Mouse (Mus musculus): ENCODE data around the gene Galr3.
"Not testable (repeated sequence)": the region's sequence is repeated elsewhere in the genome, so short reads cannot be mapped to it uniquely, and the experiment has no call there.

The Galr3 gene

GRCm38 (mm10) chr15:79041585-79041984 is at the start of gene Galr3:
TSS of gene Galr3 (plus strand) at chr15:79041885.
- DNase-seq: no peak

DNA sequence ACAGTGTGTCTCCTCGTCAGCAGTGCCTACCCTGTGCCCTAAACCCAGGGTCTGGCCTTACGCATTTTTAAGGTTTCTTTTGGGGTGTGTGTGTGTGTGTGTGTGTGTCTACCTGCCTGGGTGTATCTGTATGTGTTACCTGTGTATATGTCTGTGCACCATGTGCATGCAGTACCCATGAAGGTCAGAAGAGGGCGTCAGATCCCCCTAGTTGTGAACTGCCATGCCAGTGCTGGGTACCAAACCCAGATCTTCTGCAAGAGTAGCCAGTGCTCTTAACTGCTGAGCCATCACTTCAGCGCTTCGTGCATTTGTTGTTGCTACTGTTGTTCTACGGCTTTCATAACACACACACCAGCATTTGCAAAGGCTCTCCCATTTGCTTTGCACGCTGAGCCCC is 49.5 kb upstream of the Galr3 start:
- DNase-seq: no peak

DNA sequence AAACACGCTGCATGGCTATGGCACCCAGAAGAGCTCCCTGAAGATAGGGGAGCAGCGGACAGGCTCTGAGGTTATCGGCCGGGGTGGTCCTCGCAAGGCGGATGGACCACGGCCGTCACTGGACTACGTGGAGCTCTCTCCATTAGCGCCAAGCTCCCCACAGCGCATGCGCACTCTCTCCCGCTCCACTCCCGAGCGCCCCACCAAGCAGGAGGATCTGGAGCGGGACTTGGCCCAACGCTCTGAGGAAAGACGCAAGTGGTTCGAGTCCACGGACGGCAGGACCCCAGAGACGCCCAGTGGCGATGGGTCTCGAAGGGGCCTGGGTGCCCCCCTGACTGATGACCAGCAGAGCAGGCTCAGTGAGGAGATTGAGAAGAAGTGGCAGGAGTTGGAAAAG is 48.8 kb upstream of the Galr3 start:
- DNase-seq: no peak

GRCm38 (mm10) chr15:78995916-78996315 is 45.8 kb upstream of the Galr3 start:
- no peak for DNase-seq

DNA sequence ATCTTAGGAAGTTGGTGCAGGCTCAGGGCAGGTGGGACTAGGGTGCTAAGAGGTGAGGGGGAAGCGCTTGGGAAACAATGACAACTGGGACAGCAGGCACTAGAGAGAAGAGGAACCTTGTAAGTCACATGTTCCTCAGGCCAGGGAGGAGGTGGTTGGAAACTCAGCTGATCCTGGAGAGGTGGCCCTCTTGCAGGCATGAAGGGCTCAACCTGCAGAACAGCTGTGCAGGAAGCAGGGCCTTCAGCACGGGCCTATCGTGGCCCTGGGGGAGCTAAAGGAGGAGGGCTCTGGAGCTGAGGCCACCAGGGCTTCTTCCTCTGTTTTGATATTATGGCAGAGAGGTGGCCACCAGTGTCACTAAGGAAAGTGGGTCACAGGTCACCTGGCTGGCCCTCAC is 45.0 kb upstream of the Galr3 start:
- DNase-seq: peak; percentile 12

DNA sequence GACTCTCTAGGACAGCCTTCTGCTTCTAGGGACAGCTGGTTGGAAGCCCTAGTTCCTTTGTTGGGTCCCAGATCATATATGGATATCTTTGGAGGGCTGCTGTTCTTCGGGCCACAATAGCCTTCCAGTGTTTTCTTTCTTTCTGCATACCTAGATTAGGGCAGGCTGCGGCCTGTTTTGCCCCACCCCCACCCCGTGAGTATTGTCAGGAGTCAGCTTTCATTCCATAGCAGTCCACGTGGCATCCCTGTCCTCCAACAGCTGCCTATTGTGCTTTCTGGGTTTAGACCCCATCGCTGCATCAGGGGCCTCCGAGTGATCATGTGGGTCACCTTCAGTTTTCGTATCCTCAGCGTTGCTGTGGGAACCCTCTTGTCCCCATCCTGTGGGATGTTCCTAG is 43.3 kb upstream of the Galr3 start:
- DNase-seq: no peak

DNA sequence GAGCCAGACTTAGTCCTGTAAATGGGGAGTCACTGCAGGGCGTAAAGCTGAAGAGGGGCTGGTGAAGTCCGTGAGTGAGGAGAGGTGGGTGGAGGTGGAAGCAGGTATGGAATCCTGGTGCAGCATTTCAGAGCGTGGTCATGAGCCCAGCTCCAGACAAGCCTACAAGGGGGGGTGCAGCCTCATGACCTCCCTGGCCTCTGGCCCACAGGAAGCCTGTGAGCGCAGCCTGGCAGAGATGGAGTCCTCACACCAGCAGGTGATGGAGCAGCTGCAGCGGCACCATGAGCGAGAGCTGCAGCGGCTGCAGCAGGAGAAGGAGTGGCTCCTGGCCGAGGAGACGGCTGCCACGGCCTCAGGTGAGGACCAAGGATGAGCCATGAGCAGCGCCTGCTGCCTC is 42.1 kb upstream of the Galr3 start:
- no peak for DNase-seq

GRCm38 (mm10) chr15:79000357-79000791 is 41.3 kb upstream of the Galr3 start:
- no peak for DNase-seq

DNA sequence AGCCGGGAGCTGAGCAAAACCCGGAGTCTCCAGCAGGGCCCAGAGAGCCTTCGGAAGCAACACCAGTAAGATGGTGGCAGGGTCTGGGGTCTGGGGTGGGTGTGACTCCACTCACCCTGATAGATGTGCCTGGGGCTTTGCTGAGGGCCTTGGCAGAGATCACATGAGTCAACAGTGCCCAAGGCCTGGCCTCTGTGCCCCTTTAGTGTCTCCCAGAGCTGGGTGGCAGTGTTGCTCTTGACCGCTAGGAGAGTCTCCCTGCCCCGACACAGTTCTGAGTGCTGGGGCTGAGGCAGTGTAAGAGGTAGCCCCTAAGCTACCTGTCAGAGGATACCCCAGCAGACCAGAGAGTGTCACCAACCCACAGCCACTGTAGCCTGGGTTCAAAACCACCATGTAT is 40.1 kb upstream of the Galr3 start:
- DNase-seq: no peak

DNA sequence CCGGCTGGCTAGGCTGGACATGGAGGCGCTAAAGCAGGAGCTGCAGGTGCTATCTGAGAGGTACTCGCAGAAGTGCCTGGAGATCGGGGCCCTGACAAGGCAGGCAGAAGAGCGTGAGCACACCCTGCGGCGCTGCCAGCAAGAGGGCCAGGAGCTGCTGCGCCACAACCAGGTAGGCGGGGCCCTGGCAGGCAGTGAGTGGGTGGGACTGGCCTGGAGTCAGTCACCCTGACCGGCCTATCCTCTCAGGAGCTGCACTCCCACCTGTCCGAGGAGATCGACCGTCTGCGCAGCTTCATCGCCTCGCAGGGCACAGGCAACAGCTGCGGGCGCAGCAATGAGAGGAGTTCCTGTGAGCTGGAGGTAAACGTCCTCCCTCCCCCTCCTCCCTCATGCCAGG is 39.6 kb upstream of the Galr3 start:
- DNase-seq: peak; percentile 31

GRCm38 (mm10) chr15:79003079-79003478 is 38.6 kb upstream of the Galr3 start:
- DNase-seq: no peak

DNA sequence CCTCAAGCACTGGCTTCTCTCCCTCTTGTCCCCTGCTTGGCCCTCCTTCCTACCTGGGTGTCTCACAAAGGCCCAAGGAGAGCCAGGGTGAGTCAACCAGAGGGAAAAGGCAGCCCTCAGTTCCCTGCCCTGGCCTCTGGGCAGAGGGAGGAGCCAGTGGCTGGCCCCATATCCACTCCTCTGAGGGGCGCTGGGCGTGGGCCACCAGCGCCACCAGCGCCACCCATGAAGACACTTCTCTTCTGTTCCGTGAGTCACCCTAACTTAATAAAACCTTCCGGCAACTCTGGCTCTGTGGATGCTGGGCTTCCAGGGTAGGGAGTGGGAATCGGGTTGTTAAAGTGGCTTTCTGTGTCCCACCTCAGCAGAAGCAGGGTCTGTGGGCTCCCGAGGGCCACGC is 36.1 kb upstream of the Galr3 start:
- no peak for DNase-seq

DNA sequence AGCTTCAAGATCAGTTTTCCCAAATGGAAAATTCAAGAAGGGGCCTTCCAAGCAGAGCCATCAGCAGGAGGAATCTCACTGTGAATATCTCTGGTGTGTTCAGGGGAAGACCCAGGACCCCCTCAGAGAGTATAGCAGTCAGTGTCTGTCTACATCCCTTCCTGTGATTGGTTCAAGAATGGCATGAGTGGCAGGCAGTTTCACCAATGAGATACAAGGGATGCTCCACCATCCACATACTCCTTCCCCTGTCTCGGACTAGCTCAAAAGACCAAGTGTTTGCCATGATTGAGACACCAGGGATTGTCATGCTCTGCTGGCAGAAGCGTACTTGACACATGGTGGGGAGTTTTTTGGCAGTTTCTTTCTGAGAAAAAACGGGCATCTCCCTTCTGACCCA is 35.0 kb upstream of the Galr3 start:
- no peak for DNase-seq

DNA sequence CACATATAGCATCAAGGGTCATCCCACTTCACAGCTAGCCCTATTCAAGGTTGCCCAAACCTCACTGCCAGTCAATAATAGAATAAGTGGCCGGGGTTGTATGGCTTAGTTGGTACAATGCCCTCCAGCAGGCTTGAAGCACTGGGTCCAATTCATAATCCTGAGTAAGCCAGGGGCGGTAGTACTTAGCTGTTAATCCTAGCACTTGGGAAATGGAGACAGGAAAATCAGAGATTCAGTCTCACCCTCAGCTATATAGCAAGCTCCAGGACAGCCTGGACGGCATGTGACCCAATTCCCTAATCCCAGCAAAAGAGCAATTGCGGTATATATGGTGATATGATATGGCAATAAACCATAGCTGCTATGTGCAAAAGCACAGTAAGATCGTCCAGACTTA is 34.6 kb upstream of the Galr3 start:
- DNase-seq: no peak

DNA sequence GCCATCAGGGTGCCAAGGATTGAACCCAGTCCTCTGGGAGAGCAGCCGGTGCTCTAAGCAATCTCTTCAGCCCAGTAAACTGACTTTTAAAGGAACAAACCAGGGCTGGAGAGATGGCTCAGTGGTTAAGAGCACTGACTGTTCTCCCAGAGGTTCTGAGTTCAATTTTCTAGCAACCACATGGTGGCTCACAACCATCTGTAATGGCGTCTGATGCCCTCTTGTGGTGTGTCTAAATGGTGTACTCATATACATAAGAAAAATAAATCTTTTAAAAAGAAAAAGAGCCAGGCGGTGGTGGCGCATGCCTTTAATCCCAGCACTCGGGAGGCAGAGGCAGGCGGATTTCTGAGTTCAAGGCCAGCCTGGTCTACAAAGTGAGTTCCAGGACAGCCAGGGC is 33.8 kb upstream of the Galr3 start:
- DNase-seq: not testable (repeated sequence)

GRCm38 (mm10) chr15:79009734-79010133 is 32.0 kb upstream of the Galr3 start:
- no peak for DNase-seq

DNA sequence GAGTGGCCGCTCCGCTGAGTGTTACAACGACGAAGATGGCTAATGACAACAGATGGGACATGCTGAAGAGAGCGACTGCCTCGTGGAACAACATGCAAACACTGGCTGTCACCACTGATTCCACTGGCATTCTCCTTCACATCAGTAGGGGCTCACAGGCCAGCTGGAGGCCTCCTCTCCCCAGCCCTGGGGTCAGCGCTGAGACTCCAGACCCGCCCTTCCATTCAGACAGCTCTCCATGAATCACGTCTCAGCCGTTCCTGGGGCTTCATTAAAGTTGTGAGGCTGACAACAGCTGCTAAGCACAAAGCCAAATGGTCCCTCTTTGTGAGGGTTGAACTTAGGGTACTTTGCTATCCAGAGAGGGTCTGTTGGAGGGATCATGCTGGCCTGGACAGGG is 30.1 kb upstream of the Galr3 start:
- DNase-seq: no peak

DNA sequence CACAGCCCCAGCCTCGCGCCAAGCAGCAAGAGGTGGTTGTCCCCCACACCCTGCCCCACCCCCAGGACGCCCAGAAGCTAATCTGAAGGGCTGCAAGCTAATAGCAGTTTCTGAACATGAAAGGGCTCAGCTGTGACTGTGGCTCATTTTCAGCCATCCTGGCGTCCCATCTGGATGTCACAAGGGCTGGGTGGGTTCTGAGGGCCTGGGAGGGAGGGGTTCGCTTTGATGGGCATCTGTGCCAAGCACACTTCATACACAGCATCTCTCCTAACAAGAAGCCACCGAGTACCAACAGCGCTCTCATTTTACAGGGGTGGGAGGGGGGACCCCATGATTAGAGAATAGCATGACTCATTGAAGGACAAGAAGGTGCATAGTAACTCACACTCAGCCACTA is 28.3 kb upstream of the Galr3 start:
- DNase-seq: no peak

DNA sequence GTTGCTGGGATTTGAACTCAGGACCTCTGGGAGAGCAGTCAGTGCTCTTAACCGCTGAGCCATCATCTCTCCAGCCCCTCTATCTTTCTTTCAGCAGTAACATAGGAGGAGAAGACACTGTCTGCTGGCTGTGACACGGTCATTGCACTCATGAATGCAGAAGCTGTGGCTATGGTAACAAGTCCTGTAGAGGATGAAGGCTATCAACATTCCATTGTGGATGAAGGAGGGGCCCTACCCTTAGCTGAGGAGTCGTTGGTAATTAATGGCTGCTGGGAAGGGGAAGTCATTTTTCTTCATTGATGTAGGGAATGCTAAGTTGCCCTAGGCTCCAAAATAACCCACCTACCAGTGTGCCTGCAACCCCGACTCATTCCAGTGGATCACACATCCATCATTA is 23.5 kb upstream of the Galr3 start:
- DNase-seq: no peak

DNA sequence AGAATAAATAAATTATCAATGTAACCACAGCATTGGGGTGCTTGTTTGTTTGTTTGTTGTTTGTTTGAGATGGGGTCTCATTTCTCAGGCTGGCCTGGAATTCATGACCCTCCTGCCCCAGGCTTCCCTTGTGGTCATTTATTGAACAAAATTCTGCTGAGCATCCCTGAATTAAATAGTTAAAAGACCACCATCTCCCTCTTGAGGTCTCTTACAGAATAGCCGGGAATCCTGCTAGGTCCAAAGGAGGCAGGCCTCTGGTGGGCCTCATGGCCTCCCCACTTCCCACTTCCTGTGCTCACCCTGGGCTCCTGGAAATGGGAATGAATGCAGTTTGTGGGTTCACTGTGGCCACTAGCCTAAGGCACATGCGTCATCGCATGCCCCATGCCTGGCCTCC is 22.8 kb upstream of the Galr3 start:
- no peak for DNase-seq

DNA sequence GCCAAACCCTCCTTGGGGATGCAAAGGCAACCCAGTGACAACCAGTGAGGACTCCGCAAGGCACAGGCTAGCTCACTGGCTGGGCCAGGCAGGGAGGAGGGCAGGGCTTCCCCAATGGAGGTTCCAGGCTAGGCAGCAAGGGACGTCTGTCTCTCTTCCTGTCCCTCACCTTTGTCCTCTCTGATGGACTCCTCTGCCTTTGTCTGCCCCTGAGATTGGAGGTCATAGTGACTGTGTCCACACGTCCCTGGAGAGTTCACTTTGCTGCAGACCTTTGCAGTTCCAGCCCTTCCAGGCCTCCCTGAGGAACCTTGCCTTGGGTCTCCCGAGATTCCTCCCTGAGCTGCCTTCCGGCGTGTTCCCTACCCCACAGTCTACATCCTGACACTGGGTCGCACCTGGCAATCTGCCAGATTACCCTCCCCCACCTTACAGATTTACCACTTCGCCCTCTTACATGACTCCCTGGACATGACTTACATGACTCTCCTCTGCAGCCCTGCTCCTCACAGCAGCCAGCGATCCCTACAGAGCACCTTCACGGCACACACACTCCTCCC is 18.9 kb upstream of the Galr3 start:
- DNase-seq: no peak

DNA sequence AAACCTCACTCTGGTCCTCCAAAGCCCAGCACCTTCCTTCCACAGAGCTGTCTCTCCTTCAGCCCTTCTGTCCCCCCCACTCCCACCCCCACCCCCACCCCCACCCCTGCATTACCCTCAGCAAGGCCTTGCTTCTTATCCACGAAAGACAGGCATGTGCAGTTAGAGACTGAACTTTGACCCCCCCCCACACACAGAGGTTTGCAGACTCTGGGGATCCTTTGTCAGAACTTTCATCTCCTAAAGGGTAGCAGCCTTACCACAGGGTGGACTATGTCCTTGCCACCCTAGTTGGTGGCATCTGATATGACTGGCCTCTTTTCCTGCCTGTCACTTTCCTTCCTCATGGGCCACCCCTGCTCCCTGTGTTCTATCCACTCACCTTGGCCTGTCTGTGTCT is 18.3 kb upstream of the Galr3 start:
- DNase-seq: no peak

- no peak for DNase-seq
These were observed 15.9 kb upstream of the Galr3 start for GRCm38 (mm10) chr15:79025687-79026308.

GRCm38 (mm10) chr15:79026511-79027290 is 15.0 kb upstream of the Galr3 start:
- no peak for DNase-seq
